Mouse (Mus musculus): Measurements from ENCODE around the gene Agmo.

The Agmo gene

GRCm38 (mm10) chr12:37241566-37242021 is at the start of gene Agmo:
Agmo (plus strand) TSS chr12:37241641.
- DNase-seq (ENCODE audit: extremely low read depth, low read depth, low spot score): no peak

- no peak for DNase-seq (ENCODE audit: extremely low read depth, low read depth, low spot score)
These were observed 10.3 kb upstream of the Agmo start for GRCm38 (mm10) chr12:37231119-37231518.

GRCm38 (mm10) chr12:37240975-37241565 is 371 bp upstream of the Agmo start:
- no peak for DNase-seq (ENCODE audit: extremely low read depth, low read depth, low spot score)

- no peak for DNase-seq (ENCODE audit: extremely low read depth, low read depth, low spot score)
These were observed 1.0 kb downstream of the Agmo start for GRCm38 (mm10) chr12:37242484-37242883.

GRCm38 (mm10) chr12:37244876-37245275 is 3.4 kb downstream of the Agmo start:
- DNase-seq (ENCODE audit: extremely low read depth, low read depth, low spot score): no peak

GRCm38 (mm10) chr12:37251688-37252087 is 10.2 kb downstream of the Agmo start:
- no peak for DNase-seq (ENCODE audit: extremely low read depth, low read depth, low spot score)

GRCm38 (mm10) chr12:37257099-37257498 is 15.7 kb downstream of the Agmo start:
- DNase-seq (ENCODE audit: extremely low read depth, low read depth, low spot score): no peak

GRCm38 (mm10) chr12:37259771-37260528 is 18.5 kb downstream of the Agmo start:
- no peak for DNase-seq (ENCODE audit: extremely low read depth, low read depth, low spot score)

- DNase-seq (ENCODE audit: extremely low read depth, low read depth, low spot score): no peak
These were observed 22.2 kb downstream of the Agmo start for GRCm38 (mm10) chr12:37263685-37264084.

GRCm38 (mm10) chr12:37268636-37269152 is 27.3 kb downstream of the Agmo start:
- no peak for DNase-seq (ENCODE audit: extremely low read depth, low read depth, low spot score)

GRCm38 (mm10) chr12:37272660-37273059 is 31.2 kb downstream of the Agmo start:
- DNase-seq (ENCODE audit: extremely low read depth, low read depth, low spot score): no peak

- DNase-seq (ENCODE audit: extremely low read depth, low read depth, low spot score): no peak
These were observed 32.7 kb downstream of the Agmo start for GRCm38 (mm10) chr12:37273964-37274657.

GRCm38 (mm10) chr12:37274658-37275019 is 33.2 kb downstream of the Agmo start:
- no peak for DNase-seq (ENCODE audit: extremely low read depth, low read depth, low spot score)

GRCm38 (mm10) chr12:37306956-37307466 is 65.6 kb downstream of the Agmo start:
- DNase-seq (ENCODE audit: extremely low read depth, low read depth, low spot score): no peak

- DNase-seq (ENCODE audit: extremely low read depth, low read depth, low spot score): no peak
These were observed 69.3 kb downstream of the Agmo start for GRCm38 (mm10) chr12:37310786-37311185.

GRCm38 (mm10) chr12:37322860-37323259 is 81.4 kb downstream of the Agmo start:
- no peak for DNase-seq (ENCODE audit: extremely low read depth, low read depth, low spot score)

- no peak for DNase-seq (ENCODE audit: extremely low read depth, low read depth, low spot score)
These were observed 93.5 kb downstream of the Agmo start for GRCm38 (mm10) chr12:37334987-37335386.

- DNase-seq (ENCODE audit: extremely low read depth, low read depth, low spot score): no peak
These were observed 102.8 kb downstream of the Agmo start for GRCm38 (mm10) chr12:37344225-37344624.

- DNase-seq (ENCODE audit: extremely low read depth, low read depth, low spot score): no peak
These were observed 104.3 kb downstream of the Agmo start for GRCm38 (mm10) chr12:37345696-37346095.

GRCm38 (mm10) chr12:37392316-37392715 is 150.9 kb downstream of the Agmo start:
- DNase-seq (ENCODE audit: extremely low read depth, low read depth, low spot score): no peak

GRCm38 (mm10) chr12:37402541-37402940 is 161.1 kb downstream of the Agmo start:
- DNase-seq (ENCODE audit: extremely low read depth, low read depth, low spot score): no peak

GRCm38 (mm10) chr12:37426350-37426749 is 184.9 kb downstream of the Agmo start:
- DNase-seq (ENCODE audit: extremely low read depth, low read depth, low spot score): no peak
